Comparison of ENCODE assay signal across 21 mouse cellular contexts in genomic region chr5:113469231-113469630, GRCm38 (mm10). TPM values are rescaled to one million over a fixed set of nuclear protein-coding genes. Genes with fewer than 3 reads are reported as not detected.
DNase-seq lines count a peak whose midpoint lies in the region; ATAC-seq lines count a peak whose summit lies in the region.
"Had no signal": no experiment of that assay in that cellular context is flagged by ENCODE, and none has a peak within 500 bp of the region (broad histone marks: within the 10 kb centered on the region; RNA-seq: fewer than 3 reads in every experiment).

No protein-coding gene starts in this region.

- no peak overlapping the region for H3K9ac ChIP-seq in hindbrain, embryonic 13.5 days
- H3K9ac ChIP-seq in forebrain, embryonic 15.5 days (replicated peaks) = no peak overlapping the region
- H3K9ac ChIP-seq: heart, embryonic 13.5 days; neural tube, embryonic 15.5 days had no signal

- no peak for DNase-seq in hindbrain, embryonic 10.5 days (ENCODE audit: low spot score)
- peak; percentile 38 for DNase-seq in 416B (ENCODE audit: low read depth)
- peak; percentile 33 for DNase-seq in brain, adult 2 months (ENCODE audit: low read depth, low spot score)
- DNase-seq in induced T-regulatory cell, adult 2 months (ENCODE audit: low read depth) = peak; percentile 14
- DNase-seq in thymus, postnatal 25 days = no peak
- no peak for DNase-seq in heart, adult 9 months (ENCODE audit: low spot score in 2 of 2)
- DNase-seq: adrenal gland, adult 2 months; B cell, adult 2 months; cerebellum, adult 11-12 months; cerebellum, postnatal 25 days; heart, postnatal 36 days; kidney, postnatal 10 days; lung, adult 18-20 months; lung, postnatal 4 days; right cerebral cortex, postnatal 4 days; thymus, adult 2 months had no signal

- H3K4me1 ChIP-seq in hindbrain, embryonic 10.5 days (replicated peaks) = peaks cover 61% of the 10 kb centered on the region
- peaks cover 23% of the 10 kb centered on the region for H3K4me1 ChIP-seq in hindbrain, embryonic 13.5 days (replicated peaks)
- H3K4me1 ChIP-seq in forebrain, embryonic 15.5 days = peaks cover 13% of the 10 kb centered on the region

- H3K9me3 ChIP-seq in hindbrain, embryonic 10.5 days = no peaks in the 10 kb centered on the region
- H3K9me3 ChIP-seq in hindbrain, embryonic 13.5 days = no peaks in the 10 kb centered on the region
- H3K9me3 ChIP-seq in forebrain, embryonic 15.5 days = no peaks in the 10 kb centered on the region
- H3K9me3 ChIP-seq: heart, embryonic 13.5 days; neural tube, embryonic 15.5 days had no signal

- H3K4me3 ChIP-seq in hindbrain, embryonic 10.5 days = no peak overlapping the region
- no peak overlapping the region for H3K4me3 ChIP-seq in hindbrain, embryonic 13.5 days
- H3K4me3 ChIP-seq in forebrain, embryonic 15.5 days = no peak overlapping the region
- H3K4me3 ChIP-seq: heart, embryonic 13.5 days; neural tube, embryonic 15.5 days had no signal

- H3K36me3 ChIP-seq in hindbrain, embryonic 10.5 days = no peaks in the 10 kb centered on the region
- no peaks in the 10 kb centered on the region for H3K36me3 ChIP-seq in hindbrain, embryonic 13.5 days
- H3K36me3 ChIP-seq in forebrain, embryonic 15.5 days = no peaks in the 10 kb centered on the region
- H3K36me3 ChIP-seq: heart, embryonic 13.5 days; neural tube, embryonic 15.5 days had no signal

- H3K27me3 ChIP-seq in hindbrain, embryonic 10.5 days (ENCODE audit: insufficient read depth, poor library complexity, severe bottlenecking) = no peaks in the 10 kb centered on the region
- 0 out of 2 replicates have a peak, but pooled peaks cover 10% of the 10 kb centered on the region for H3K27me3 ChIP-seq in hindbrain, embryonic 13.5 days
- no peaks in the 10 kb centered on the region; the same call in 1 of the 2 replicates for H3K27me3 ChIP-seq in forebrain, embryonic 15.5 days
- H3K27me3 ChIP-seq: neural tube, embryonic 15.5 days had no signal

- 88% methylated on average over 5 of the region's 5 CpGs for WGBS in hindbrain, embryonic 10.5 days
- WGBS in hindbrain, embryonic 13.5 days = 93% methylated on average over 5 of the region's 5 CpGs
- 92% methylated on average over 5 of the region's 5 CpGs for WGBS in forebrain, embryonic 15.5 days

- no peak for ATAC-seq in hindbrain, embryonic 13.5 days (ENCODE audit: low FRiP score)
- ATAC-seq in forebrain, embryonic 15.5 days (replicated peaks) = no peak

- no peak overlapping the region for H3K4me2 ChIP-seq in hindbrain, embryonic 13.5 days
- no peak overlapping the region for H3K4me2 ChIP-seq in forebrain, embryonic 15.5 days (replicated peaks)
- H3K4me2 ChIP-seq: heart, embryonic 13.5 days; midbrain, embryonic 11.5 days; neural tube, embryonic 15.5 days had no signal

- H3K27ac ChIP-seq in hindbrain, embryonic 10.5 days = 0 out of 2 replicates have a peak overlapping the region, but pooled peaks have one; percentile 70
- no peak overlapping the region for H3K27ac ChIP-seq in hindbrain, embryonic 13.5 days
- no peak overlapping the region for H3K27ac ChIP-seq in forebrain, embryonic 15.5 days (replicated peaks)
- H3K27ac ChIP-seq: heart, embryonic 13.5 days; neural tube, embryonic 15.5 days had no signal

RNA-seq across cellular contexts. Expression of gene Wscd2, which starts 20.9 kb away (rescaled TPM):
- 13.1 and 14.5 TPM in 2 replicates for polyA plus RNA-seq in hindbrain, embryonic 10.5 days (2016; fragmentation: Nextera tagmentation; extraction: Ambion mirVana)
- polyA plus RNA-seq in hindbrain, embryonic 13.5 days (2015; fragmentation: Nextera tagmentation; extraction: Ambion mirVana) = 9.8 and 10.4 TPM in 2 replicates
- 7.9 and 8.4 TPM in 2 replicates for polyA plus RNA-seq in forebrain, embryonic 15.5 days (2015; fragmentation: Nextera tagmentation; extraction: Ambion mirVana)

Comparison
In these comparisons a context has a peak if more than half of its experiments do, and no peak if none do; other contexts are left out.
1. DNase-seq: peak in 416B (single experiment), brain, adult 2 months (single experiment) and induced T-regulatory cell, adult 2 months (single experiment); none in hindbrain, embryonic 10.5 days (single experiment), thymus, postnatal 25 days (single experiment) and heart, adult 9 months (0 of 2).